Comparison of ENCODE assay signal across 7 mouse cellular contexts in the genomic region with DNA sequence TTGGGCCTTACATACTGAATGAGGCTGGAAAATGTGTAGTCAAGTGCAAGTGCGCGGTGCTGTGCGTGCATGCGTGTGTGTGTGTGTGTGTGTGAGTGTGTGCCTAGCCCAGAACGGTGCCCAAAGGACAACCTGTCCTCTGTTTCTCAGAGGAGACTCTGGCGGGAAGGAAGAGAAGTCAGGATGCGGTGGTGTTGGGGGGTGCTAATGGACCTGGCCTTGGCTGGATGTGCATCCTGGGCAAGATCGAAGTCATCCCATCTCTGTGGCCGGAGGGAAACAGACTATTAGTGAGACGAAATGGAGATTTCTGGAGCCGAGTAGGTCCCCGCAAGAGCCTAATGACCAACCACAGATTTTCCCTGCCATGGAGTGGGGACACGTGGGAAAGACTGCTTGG. TPM values are rescaled to one million over a fixed set of nuclear protein-coding genes. Genes with fewer than 3 reads are reported as not detected.
DNase-seq lines count a peak whose midpoint lies in the region; ATAC-seq and TF ChIP-seq lines count a peak whose summit lies in the region.

No protein-coding gene starts in this region.

- peaks cover 8% of the 10 kb centered on the region for H3K4me1 ChIP-seq in lung, adult 2 months (ENCODE audit: control insufficient read depth, insufficient read depth, low read length)
- peaks cover 34% of the 10 kb centered on the region for H3K4me1 ChIP-seq in embryonic facial prominence, embryonic 10.5 days
- peaks cover 31% of the 10 kb centered on the region for H3K4me1 ChIP-seq in hindbrain, embryonic 12.5 days
- peaks cover 31% of the 10 kb centered on the region for H3K4me1 ChIP-seq in liver, embryonic 16.5 days (ENCODE audit: control insufficient read depth, low read depth, low read length)
- peaks cover 21% of the 10 kb centered on the region for H3K4me1 ChIP-seq in stomach, embryonic 15.5 days

- no peak for TF ChIP-seq POLR2A in lung, adult 2 months (IDR thresholded peaks at IDR 0.05; ENCODE audit: borderline replicate concordance, extremely low read depth, low read depth, low read length)

- 4% methylated on average over 13 of the region's 13 CpGs for WGBS in lung, adult 2 months
- 9% methylated on average over 13 of the region's 13 CpGs for WGBS in embryonic facial prominence, embryonic 10.5 days
- 11% methylated on average over 13 of the region's 13 CpGs for WGBS in hindbrain, embryonic 12.5 days
- WGBS in liver, embryonic 16.5 days (ENCODE audit: insufficient replicate concordance) = 7% methylated on average over 13 of the region's 13 CpGs
- WGBS in stomach, embryonic 15.5 days = 9% methylated on average over 13 of the region's 13 CpGs

- H3K4me2 ChIP-seq in hindbrain, embryonic 12.5 days (replicated peaks) = peak overlapping the region; percentile 59
- peak overlapping the region; percentile 70 for H3K4me2 ChIP-seq in liver, embryonic 16.5 days (ENCODE audit: low read depth, low read length)
- H3K4me2 ChIP-seq in stomach, embryonic 15.5 days = peak overlapping the region; percentile 91

- H3K9ac ChIP-seq in hindbrain, embryonic 12.5 days = peak overlapping the region; percentile 70
- peak overlapping the region; percentile 54 for H3K9ac ChIP-seq in liver, embryonic 16.5 days (ENCODE audit: low read depth, low read length)
- no peak overlapping the region for H3K9ac ChIP-seq in stomach, embryonic 15.5 days

- TF ChIP-seq CTCF in lung, adult 2 months (IDR thresholded peaks at IDR 0.05; ENCODE audit: insufficient read depth, low read length) = no peak

- no peak for ATAC-seq in hindbrain, embryonic 12.5 days (ENCODE audit: low FRiP score)
- ATAC-seq in liver, embryonic 16.5 days (ENCODE audit: low read depth) = no peak
- no peak for ATAC-seq in stomach, embryonic 15.5 days (ENCODE audit: insufficient read depth, low FRiP score, low read depth)

- H3K4me3 ChIP-seq in lung, adult 2 months (replicated peaks; ENCODE audit: extremely low read depth, low read depth, low read length) = peak overlapping the region; percentile 51
- peak overlapping the region; percentile 82 for H3K4me3 ChIP-seq in embryonic facial prominence, embryonic 10.5 days
- peak overlapping the region; percentile 54 for H3K4me3 ChIP-seq in hindbrain, embryonic 12.5 days
- H3K4me3 ChIP-seq in liver, embryonic 16.5 days (ENCODE audit: low read depth, low read length) = peak overlapping the region; percentile 77
- peak overlapping the region; percentile 87 for H3K4me3 ChIP-seq in stomach, embryonic 15.5 days (replicated peaks)

- no peaks in the 10 kb centered on the region for H3K9me3 ChIP-seq in embryonic facial prominence, embryonic 10.5 days
- no peaks in the 10 kb centered on the region for H3K9me3 ChIP-seq in hindbrain, embryonic 12.5 days (replicated peaks)
- no peaks in the 10 kb centered on the region for H3K9me3 ChIP-seq in liver, embryonic 16.5 days (replicated peaks; ENCODE audit: control insufficient read depth, low read length)
- H3K9me3 ChIP-seq in stomach, embryonic 15.5 days = no peaks in the 10 kb centered on the region

- H3K27me3 ChIP-seq in embryonic facial prominence, embryonic 10.5 days (replicated peaks; ENCODE audit: low read depth, poor library complexity, severe bottlenecking) = no peaks in the 10 kb centered on the region
- H3K27me3 ChIP-seq in hindbrain, embryonic 12.5 days = no peaks in the 10 kb centered on the region
- peaks cover 13% of the 10 kb centered on the region for H3K27me3 ChIP-seq in liver, embryonic 16.5 days (ENCODE audit: control insufficient read depth, insufficient read depth, low read depth, low read length)
- no peaks in the 10 kb centered on the region for H3K27me3 ChIP-seq in stomach, embryonic 15.5 days (replicated peaks)

- peaks cover 23% of the 10 kb centered on the region for H3K36me3 ChIP-seq in embryonic facial prominence, embryonic 10.5 days (replicated peaks)
- H3K36me3 ChIP-seq in hindbrain, embryonic 12.5 days = peaks cover 10% of the 10 kb centered on the region; the same call in 1 of the 2 replicates
- no peaks in the 10 kb centered on the region for H3K36me3 ChIP-seq in liver, embryonic 16.5 days (ENCODE audit: control insufficient read depth, insufficient read depth)
- 0 out of 2 replicates have a peak, but pooled peaks cover 10% of the 10 kb centered on the region for H3K36me3 ChIP-seq in stomach, embryonic 15.5 days

- DNase-seq in lung, adult 2 months = peak; percentile 39
- DNase-seq in lung, postnatal 25 days (ENCODE audit: low spot score) = no peak
- DNase-seq in embryonic facial prominence, embryonic 10.5 days (ENCODE audit: low spot score) = peak; percentile 38
- DNase-seq in layer of hippocampus, adult 9-10 months (ENCODE audit: low spot score) = no peak

- peak overlapping the region; percentile 82 for H3K27ac ChIP-seq in embryonic facial prominence, embryonic 10.5 days (replicated peaks)
- H3K27ac ChIP-seq in hindbrain, embryonic 12.5 days = peak overlapping the region; percentile 86
- H3K27ac ChIP-seq in liver, embryonic 16.5 days (ENCODE audit: low read length) = peak overlapping the region; percentile 86
- peak overlapping the region; percentile 92 for H3K27ac ChIP-seq in stomach, embryonic 15.5 days

RNA-seq across cellular contexts. Expression of gene Trip10, which starts 0.5 kb away (rescaled TPM):
- 43.0 and 50.7 TPM in 2 replicates for polyA plus RNA-seq in lung, adult 2 months (2012; rRNA removed)
- 37.4 and 42.2 TPM in 2 replicates for polyA plus RNA-seq in embryonic facial prominence, embryonic 10.5 days (2016; fragmentation: Nextera tagmentation; extraction: Ambion mirVana)
- polyA plus RNA-seq in hindbrain, embryonic 12.5 days (2016; fragmentation: Nextera tagmentation; extraction: Ambion mirVana) = 23.5 and 23.9 TPM in 2 replicates
- polyA plus RNA-seq in liver, embryonic 16.5 days (2015; fragmentation: Nextera tagmentation; extraction: Ambion mirVana) = 10.4 TPM in 2 replicates
- polyA plus RNA-seq in stomach, embryonic 15.5 days (2015; fragmentation: Nextera tagmentation; extraction: Ambion mirVana) = 43.1 and 43.7 TPM in 2 replicates

RNA-seq across cellular contexts. Expression of gene Gpr108, which starts 0.5 kb away (rescaled TPM):
- 62.1 and 68.2 TPM in 2 replicates for polyA plus RNA-seq in lung, adult 2 months (2012; rRNA removed)
- polyA plus RNA-seq in embryonic facial prominence, embryonic 10.5 days (2016; fragmentation: Nextera tagmentation; extraction: Ambion mirVana) = 24.9 and 25.7 TPM in 2 replicates
- polyA plus RNA-seq in hindbrain, embryonic 12.5 days (2016; fragmentation: Nextera tagmentation; extraction: Ambion mirVana) = 24.7 and 27.1 TPM in 2 replicates
- polyA plus RNA-seq in liver, embryonic 16.5 days (2015; fragmentation: Nextera tagmentation; extraction: Ambion mirVana) = 11.4 and 12.6 TPM in 2 replicates
- 41.4 and 44.3 TPM in 2 replicates for polyA plus RNA-seq in stomach, embryonic 15.5 days (2015; fragmentation: Nextera tagmentation; extraction: Ambion mirVana)

RNA-seq across cellular contexts. Expression of gene C3, which starts 20.8 kb away (rescaled TPM):
- 254 and 275 TPM in 2 replicates for polyA plus RNA-seq in lung, adult 2 months (2012; rRNA removed)
- 0.30 and 0.32 TPM in 2 replicates for polyA plus RNA-seq in embryonic facial prominence, embryonic 10.5 days (2016; fragmentation: Nextera tagmentation; extraction: Ambion mirVana)
- 0.76 and 1.2 TPM in 2 replicates for polyA plus RNA-seq in hindbrain, embryonic 12.5 days (2016; fragmentation: Nextera tagmentation; extraction: Ambion mirVana)
- 494 and 609 TPM in 2 replicates for polyA plus RNA-seq in liver, embryonic 16.5 days (2015; fragmentation: Nextera tagmentation; extraction: Ambion mirVana)
- polyA plus RNA-seq in stomach, embryonic 15.5 days (2015; fragmentation: Nextera tagmentation; extraction: Ambion mirVana) = 9.5 and 20.2 TPM in 2 replicates

RNA-seq across cellular contexts. Expression of gene Vav1, which starts 30.1 kb away (rescaled TPM):
- polyA plus RNA-seq in lung, adult 2 months (2012; rRNA removed) = 8.2 and 12.3 TPM in 2 replicates
- polyA plus RNA-seq in embryonic facial prominence, embryonic 10.5 days (2016; fragmentation: Nextera tagmentation; extraction: Ambion mirVana) = 1.4 and 1.6 TPM in 2 replicates
- 1.9 and 2.0 TPM in 2 replicates for polyA plus RNA-seq in hindbrain, embryonic 12.5 days (2016; fragmentation: Nextera tagmentation; extraction: Ambion mirVana)
- 13.7 and 14.4 TPM in 2 replicates for polyA plus RNA-seq in liver, embryonic 16.5 days (2015; fragmentation: Nextera tagmentation; extraction: Ambion mirVana)
- 4.1 and 4.4 TPM in 2 replicates for polyA plus RNA-seq in stomach, embryonic 15.5 days (2015; fragmentation: Nextera tagmentation; extraction: Ambion mirVana)

RNA-seq across cellular contexts. Expression of gene Tnfsf14, which starts 54.8 kb away (rescaled TPM):
- polyA plus RNA-seq in lung, adult 2 months (2012; rRNA removed) = 1.8 and 1.9 TPM in 2 replicates
- 0.08 TPM in 1 of 2 replicates, not detected in the other for polyA plus RNA-seq in embryonic facial prominence, embryonic 10.5 days (2016; fragmentation: Nextera tagmentation; extraction: Ambion mirVana)
- polyA plus RNA-seq in hindbrain, embryonic 12.5 days (2016; fragmentation: Nextera tagmentation; extraction: Ambion mirVana) = not detected in 2 replicates
- 1.3 and 1.4 TPM in 2 replicates for polyA plus RNA-seq in liver, embryonic 16.5 days (2015; fragmentation: Nextera tagmentation; extraction: Ambion mirVana)
- polyA plus RNA-seq in stomach, embryonic 15.5 days (2015; fragmentation: Nextera tagmentation; extraction: Ambion mirVana) = 0.23 and 0.32 TPM in 2 replicates

Comparison
In these comparisons a context has a peak if more than half of its experiments do, and no peak if none do; other contexts are left out.
1. DNase-seq: peak in lung, adult 2 months (single experiment) and embryonic facial prominence, embryonic 10.5 days (single experiment); none in lung, postnatal 25 days (single experiment) and layer of hippocampus, adult 9-10 months (single experiment).
2. Peak in every context shown above with its lines, with median percentiles within 50 percentile points of each other: H3K4me3 ChIP-seq, H3K27ac ChIP-seq and H3K4me2 ChIP-seq.